Mouse (Mus musculus) midbrain, embryonic 14.5 days (tissue): ENCODE results near the gene Nlgn3. TPM values are rescaled to one million over a fixed set of nuclear protein-coding genes. Genes with fewer than 3 reads are reported as not detected.
A peak's percentile ranks its signal among the peaks of the same experiment; 100 is the strongest.

Experiments used
- ATAC-seq: fragments of 200-750 bp; cut with Nextera tagmentation; 2 replicates; pipeline ENCODE4 v1.8.0; 2017; ENCODE audit warnings: moderate number of reproducible peaks, moderate library complexity; ENCODE audit not compliant: low FRiP score, low TSS enrichment
- DNase-seq: peaks from one replicate; pipeline ENCODE4 v3.0.0-alpha.2; 2015
- H3K27ac ChIP-seq: fragments of 300-500 bp; sonication (generic); replicated peaks from 2 replicates; pipeline ENCODE4 v1.5.1; 2014; ENCODE audit warnings: mild to moderate bottlenecking, low read depth, low read length, moderate library complexity
- H3K27me3 ChIP-seq: fragments of 300-500 bp; sonication (generic); 2 replicates; pipeline ENCODE4 v1.6.1; 2014; ENCODE audit warnings: low read length, control low read depth, mixed read lengths; ENCODE audit not compliant: control insufficient read depth, insufficient read depth
- H3K36me3 ChIP-seq: fragments of 300-500 bp; sonication (generic); 2 replicates; pipeline ENCODE4 v1.6.1; 2014; ENCODE audit warnings: low read length, control low read depth; ENCODE audit not compliant: control insufficient read depth, insufficient read depth
- H3K4me1 ChIP-seq: fragments of 300-500 bp; sonication (generic); 2 replicates; pipeline ENCODE4 v1.6.1; 2014; ENCODE audit warnings: mild to moderate bottlenecking, antibody characterized with exemption, low read length, control low read depth; ENCODE audit not compliant: control insufficient read depth, insufficient read depth
- H3K4me2 ChIP-seq: fragments of 300-500 bp; sonication (generic); 2 replicates; pipeline ENCODE4 v1.6.1; 2014; ENCODE audit warnings: mild to moderate bottlenecking, low read length, moderate library complexity
- H3K4me3 ChIP-seq: fragments of 300-500 bp; sonication (generic); replicated peaks from 2 replicates; pipeline ENCODE4 v1.5.1; 2014; ENCODE audit warnings: low read depth, low read length
- H3K9ac ChIP-seq: fragments of 300-500 bp; sonication (generic); replicated peaks from 2 replicates; pipeline ENCODE4 v1.6.1; 2014; ENCODE audit warnings: mild to moderate bottlenecking, low read length, moderate library complexity
- H3K9me3 ChIP-seq: fragments of 300-500 bp; sonication (generic); 2 replicates; pipeline ENCODE4 v1.6.1; 2016; ENCODE audit warnings: low read length, control low read depth, mixed read lengths; ENCODE audit not compliant: control insufficient read depth
- WGBS: fragments of 180-500 bp; shearing (Covaris S2); extraction: QIAGEN DNeasy Blood & Tissue Kit; methylation state at CpG from one replicate; pipeline ENCODE4 v1.1.7; 2014; 5-methylcytosine and 5-hydroxymethylcytosine counted together
- polyA plus RNA-seq: library from polyadenylated mRNA; unstranded; fragments of >200 nt; fragmentation: Nextera tagmentation; extraction: Ambion mirVana; gene quantifications from 2 replicates; pipeline ENCODE4 v1.2.1, GENCODE M21; 2014

The Nlgn3 gene
- polyA plus RNA-seq, result 98.6 and 99.2 TPM in 2 replicates

GRCm38 (mm10) chrX:101299055-101299454, at the start of gene Nlgn3:
TSS of gene Nlgn3 (plus strand) at chrX:101299168.
- H3K4me3 ChIP-seq, result peak within 1 kb of the TSS; percentile 44
- peak; percentile 22; the same call in 1 of the 2 replicates for ATAC-seq
- H3K9ac ChIP-seq, result peak within 1 kb of the TSS; percentile 54
- peaks cover 21% of the 10 kb centered on the region for H3K4me1 ChIP-seq
- peak; percentile 82 for DNase-seq
- peaks cover 18% of the 10 kb centered on the region; the same call in 1 of the 2 replicates for H3K36me3 ChIP-seq
- WGBS, result 22% methylated on average over 24 of the region's 24 CpGs
- H3K27ac ChIP-seq, result peak within 1 kb of the TSS; percentile 86
- peak within 1 kb of the TSS; percentile 56 for H3K4me2 ChIP-seq
- no peaks in the 10 kb centered on the region for H3K27me3 ChIP-seq
- H3K9me3 ChIP-seq, result no peaks in the 10 kb centered on the region

GRCm38 (mm10) chrX:101253952-101254729, 44.8 kb upstream of the Nlgn3 start, which contains the start of gene Foxo4:
TSS of gene Foxo4 (plus strand) at chrX:101254528.
- Histone ChIP-seq H3K9ac (peak within 1 kb of the TSS; percentile 20), H3K9me3 (no peaks in the 10 kb centered on the region), H3K36me3 (no peaks in the 10 kb centered on the region), H3K4me1 (no peaks in the 10 kb centered on the region), H3K27ac (no peak within 1 kb of the TSS), H3K27me3 (no peaks in the 10 kb centered on the region), H3K4me2 (peak within 1 kb of the TSS; percentile 70), H3K4me3 (peak within 1 kb of the TSS; percentile 47)
- ATAC-seq (peak; percentile 92), DNase-seq (peak; percentile 93)
- 26% methylated on average over 44 of the region's 47 CpGs for WGBS

GRCm38 (mm10) chrX:101254740-101255139, 44.2 kb upstream of the Nlgn3 start:
- H3K4me2 ChIP-seq, result peak overlapping the region; percentile 70
- peak; percentile 25; the same call in 1 of the 2 replicates for ATAC-seq
- no peaks in the 10 kb centered on the region for H3K27me3 ChIP-seq
- no peaks in the 10 kb centered on the region for H3K4me1 ChIP-seq
- peak overlapping the region; percentile 20; the same call in 1 of the 2 replicates for H3K9ac ChIP-seq
- no peak overlapping the region for H3K27ac ChIP-seq
- WGBS, result 22% methylated on average over 26 of the region's 26 CpGs
- no peaks in the 10 kb centered on the region for H3K9me3 ChIP-seq
- no peaks in the 10 kb centered on the region for H3K36me3 ChIP-seq
- H3K4me3 ChIP-seq, result peak overlapping the region; percentile 47
- DNase-seq, result no peak

- H3K9ac ChIP-seq, result no peak overlapping the region
- 88% methylated on average over 13 of the region's 13 CpGs for WGBS
- H3K36me3 ChIP-seq, result no peaks in the 10 kb centered on the region
- no peak overlapping the region for H3K4me3 ChIP-seq
- H3K27me3 ChIP-seq, result no peaks in the 10 kb centered on the region
- ATAC-seq (no peak), DNase-seq (peak; percentile 3)
- H3K27ac ChIP-seq, result no peak overlapping the region
- H3K4me2 ChIP-seq, result no peak overlapping the region
- no peaks in the 10 kb centered on the region for H3K4me1 ChIP-seq
- H3K9me3 ChIP-seq, result no peaks in the 10 kb centered on the region
Observed at GRCm38 (mm10) chrX:101256603-101257002, 42.4 kb upstream of the Nlgn3 start.

- Histone ChIP-seq H3K27ac (peak overlapping the region; percentile 63), H3K4me1 (no peaks in the 10 kb centered on the region), H3K4me2 (no peak overlapping the region), H3K9ac (no peak overlapping the region), H3K27me3 (no peaks in the 10 kb centered on the region), H3K9me3 (no peaks in the 10 kb centered on the region), H3K36me3 (no peaks in the 10 kb centered on the region), H3K4me3 (no peak overlapping the region)
- WGBS, result 38% methylated on average over 13 of the region's 13 CpGs
- ATAC-seq (peak; percentile 69), DNase-seq (peak; percentile 33)
Observed at GRCm38 (mm10) chrX:101260441-101261325, 38.3 kb upstream of the Nlgn3 start.

- 82% methylated on average over 1 of the region's 1 CpGs for WGBS
- no peak for DNase-seq
- ATAC-seq, result no peak
- H3K36me3 ChIP-seq, result no peaks in the 10 kb centered on the region
- H3K4me1 ChIP-seq, result no peaks in the 10 kb centered on the region
- no peak within 1 kb of the TSS for H3K27ac ChIP-seq
- no peak within 1 kb of the TSS for H3K4me3 ChIP-seq
- H3K9me3 ChIP-seq, result no peaks in the 10 kb centered on the region
- H3K4me2 ChIP-seq, result no peak within 1 kb of the TSS
- H3K9ac ChIP-seq, result no peak within 1 kb of the TSS
- H3K27me3 ChIP-seq, result no peaks in the 10 kb centered on the region
Observed at GRCm38 (mm10) chrX:101263892-101264291, 35.1 kb upstream of the Nlgn3 start, which contains the start of gene Gm614. TSS of gene Gm614 (minus strand) at chrX:101263992.

- WGBS, result 97% methylated on average over 6 of the region's 6 CpGs
- no peaks in the 10 kb centered on the region for H3K27me3 ChIP-seq
- no peaks in the 10 kb centered on the region for H3K36me3 ChIP-seq
- H3K4me3 ChIP-seq, result no peak overlapping the region
- no peaks in the 10 kb centered on the region for H3K4me1 ChIP-seq
- DNase-seq (no peak), ATAC-seq (no peak)
- H3K27ac ChIP-seq, result no peak overlapping the region
- H3K9me3 ChIP-seq, result no peaks in the 10 kb centered on the region
- no peak overlapping the region for H3K9ac ChIP-seq
- no peak overlapping the region for H3K4me2 ChIP-seq
Observed at GRCm38 (mm10) chrX:101266631-101267030, 32.3 kb upstream of the Nlgn3 start.

GRCm38 (mm10) chrX:101268025-101268754, 30.8 kb upstream of the Nlgn3 start, which contains the start of gene Il2rg:
TSS of gene Il2rg (minus strand) at chrX:101268255.
- no peak for ATAC-seq
- Histone ChIP-seq H3K27me3 (no peaks in the 10 kb centered on the region), H3K4me3 (no peak within 1 kb of the TSS), H3K36me3 (no peaks in the 10 kb centered on the region), H3K9ac (no peak within 1 kb of the TSS), H3K9me3 (no peaks in the 10 kb centered on the region), H3K4me1 (no peaks in the 10 kb centered on the region), H3K27ac (no peak within 1 kb of the TSS), H3K4me2 (no peak within 1 kb of the TSS)
- DNase-seq, result no peak
- 76% methylated on average over 5 of the region's 5 CpGs for WGBS
